Mouse (Mus musculus) lung, postnatal 36 days (tissue): ENCODE data around the gene 1700123O20Rik.

Experiments used
- DNase-seq: peaks from one replicate; pipeline ENCODE4 v3.0.0; 2022; ENCODE audit warnings: mixed read lengths

1700123O20Rik gene

GRCm38 (mm10) chr14:54686063-54686521, at the start of gene 1700123O20Rik:
Gene 1700123O20Rik (plus strand): TSS chr14:54686216.
- peak; percentile 87 for DNase-seq

- DNase-seq: peak; percentile 67
Observed at GRCm38 (mm10) chr14:54636954-54637353, 49.1 kb upstream of the 1700123O20Rik start.

- no peak for DNase-seq
Observed at GRCm38 (mm10) chr14:54638210-54638609, 47.8 kb upstream of the 1700123O20Rik start.

GRCm38 (mm10) chr14:54640121-54640520, 45.9 kb upstream of the 1700123O20Rik start:
- DNase-seq: no peak

DNA sequence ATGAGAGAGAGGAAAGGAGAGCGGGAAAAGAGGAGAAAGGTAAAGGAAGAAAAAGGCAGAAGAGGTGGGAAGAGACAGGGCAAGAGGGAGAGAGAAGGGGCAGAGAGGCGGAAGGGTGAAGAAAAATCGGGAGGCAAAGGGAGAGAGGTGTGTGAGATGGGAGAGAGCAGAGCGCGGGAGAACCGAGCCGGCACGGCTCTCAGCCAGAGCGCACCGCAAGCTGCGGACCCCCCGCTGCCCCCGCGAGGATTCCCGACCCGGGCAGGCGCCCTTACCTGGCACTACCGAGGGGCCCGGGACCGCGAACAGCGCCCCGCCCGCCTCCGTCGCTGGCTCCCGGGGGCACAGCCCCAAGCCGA, 45.1 kb upstream of the 1700123O20Rik start, which contains the start of gene Gm17606:
Gm17606 (plus strand) TSS at position 7 of the 359 bp plus-strand sequence.
- DNase-seq: no peak

GRCm38 (mm10) chr14:54641305-54641969, 44.6 kb upstream of the 1700123O20Rik start, which contains the start of gene Cdh24:
Gene Cdh24 (minus strand): TSS chr14:54641364.
- DNase-seq: peak; percentile 93

- no peak for DNase-seq
Observed at GRCm38 (mm10) chr14:54642224-54642944, 43.6 kb upstream of the 1700123O20Rik start.

GRCm38 (mm10) chr14:54643011-54643410, 43.0 kb upstream of the 1700123O20Rik start:
- no peak for DNase-seq

DNA sequence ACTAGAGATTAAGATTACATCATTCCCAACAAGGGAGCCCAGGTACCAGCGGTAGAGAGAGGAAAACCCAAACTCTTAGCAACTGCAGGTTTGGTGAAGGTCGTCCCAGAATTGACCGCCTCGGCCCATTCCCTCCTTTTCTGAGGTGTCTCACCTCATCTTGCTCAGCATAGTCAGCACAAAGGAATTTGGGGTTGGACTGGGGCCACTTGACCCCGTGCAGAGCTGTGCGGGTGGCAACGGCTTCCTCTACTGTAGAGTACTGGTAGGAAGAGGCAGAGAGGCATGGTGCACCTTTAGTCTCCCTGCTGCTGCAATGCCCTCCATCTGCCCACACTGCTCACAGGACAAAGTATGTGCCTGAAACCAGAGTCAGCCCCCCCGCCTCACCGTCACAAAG, 41.7 kb upstream of the 1700123O20Rik start:
- DNase-seq: no peak

DNA sequence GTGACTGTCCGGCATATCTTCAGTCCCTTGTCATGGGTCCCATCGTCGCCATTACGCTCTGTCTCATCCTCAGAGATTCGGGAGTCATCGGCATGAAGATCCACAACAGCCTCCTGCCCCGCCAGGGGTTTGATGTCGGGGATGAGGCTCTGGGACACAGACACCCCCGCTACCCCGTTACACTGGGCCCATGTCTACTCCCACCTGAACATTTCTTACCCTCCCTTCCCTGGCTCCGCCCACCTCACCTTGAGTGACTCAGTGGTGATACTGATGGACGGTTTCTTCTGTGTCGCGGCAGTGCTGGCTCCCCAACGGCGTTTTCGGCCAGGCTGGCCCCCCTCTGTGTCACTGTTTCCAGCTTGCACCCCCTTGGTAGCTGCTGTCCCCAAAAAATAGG, 39.6 kb upstream of the 1700123O20Rik start:
- DNase-seq: no peak

DNA sequence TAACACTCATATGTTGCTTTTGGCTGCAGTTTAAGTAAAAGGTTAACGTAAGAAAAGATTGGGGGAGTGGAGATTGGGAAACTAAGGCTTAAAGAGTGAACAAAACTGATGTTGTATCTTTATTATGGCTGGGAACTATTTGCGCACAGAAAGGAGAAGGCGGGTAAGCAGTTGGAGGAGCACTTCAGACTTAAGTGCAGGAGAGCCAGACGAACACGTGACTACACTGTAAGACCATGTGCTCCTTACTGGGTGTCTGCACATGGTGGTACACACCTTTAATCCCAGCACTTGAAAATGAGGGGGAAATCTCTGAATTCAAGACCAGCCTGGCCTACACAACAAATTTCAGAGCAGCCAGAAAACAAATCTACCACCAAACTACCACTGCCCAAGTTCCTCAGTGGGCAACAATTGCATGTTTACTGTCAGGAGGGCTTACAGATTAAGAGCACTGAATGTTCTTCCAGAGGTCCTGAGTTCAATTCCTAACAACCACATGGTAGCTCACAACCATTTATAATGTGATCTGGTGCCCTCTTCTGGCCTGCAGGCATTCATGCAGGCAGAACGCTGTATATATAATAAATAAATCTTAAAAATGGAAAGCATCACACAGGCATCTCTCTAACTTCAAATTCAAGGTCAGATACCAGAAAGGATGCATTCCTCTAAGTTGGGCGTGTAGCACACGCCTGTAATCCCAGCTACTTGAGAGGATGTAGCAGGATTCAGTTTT, 38.9 kb upstream of the 1700123O20Rik start:
- DNase-seq: peak; percentile 76

- no peak for DNase-seq
Observed at GRCm38 (mm10) chr14:54647900-54648299, 38.1 kb upstream of the 1700123O20Rik start.

DNA sequence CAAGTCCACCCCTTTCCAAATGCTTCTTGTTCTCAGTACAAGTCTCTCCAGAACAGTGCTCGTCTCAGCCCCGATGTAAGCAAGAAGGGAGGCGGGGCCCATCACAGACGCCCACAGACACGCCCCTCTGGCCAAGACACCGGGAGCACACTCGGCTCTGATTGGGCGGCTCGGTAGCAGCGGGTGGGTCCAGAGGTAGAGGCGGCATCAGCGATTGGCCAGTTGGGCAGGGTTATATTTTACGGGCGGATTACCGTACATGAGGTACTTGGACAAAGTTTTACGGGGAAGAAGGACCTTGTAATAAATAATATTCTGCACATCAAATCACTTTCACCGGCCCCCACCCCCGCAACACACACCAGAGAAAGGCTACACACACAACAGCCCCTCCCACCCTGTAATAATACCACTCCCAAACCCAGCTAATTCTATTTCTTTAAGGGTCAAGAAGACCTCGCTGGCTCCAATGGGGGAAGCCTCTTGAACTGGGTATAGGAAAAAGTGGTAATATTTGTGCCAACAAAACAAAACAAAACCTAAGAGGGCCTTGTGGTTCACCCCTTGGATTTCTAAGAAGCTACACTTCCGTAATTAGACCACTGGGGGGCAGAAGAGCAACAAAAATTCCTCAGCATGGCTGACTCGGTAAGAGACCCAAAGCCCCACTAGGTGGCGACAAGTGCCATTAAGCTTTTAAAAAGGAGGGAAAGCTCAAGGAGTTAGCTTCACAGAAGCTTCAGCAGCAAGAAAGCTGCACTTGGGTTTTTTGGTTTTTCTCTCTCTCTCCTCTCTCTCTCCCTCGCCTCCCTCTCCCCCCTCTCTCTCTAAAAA, 35.2 kb upstream of the 1700123O20Rik start:
- DNase-seq: peak; percentile 94

GRCm38 (mm10) chr14:54651556-54651955, 34.5 kb upstream of the 1700123O20Rik start:
- DNase-seq: no peak

GRCm38 (mm10) chr14:54652787-54653186, 33.2 kb upstream of the 1700123O20Rik start:
- DNase-seq: no peak

DNA sequence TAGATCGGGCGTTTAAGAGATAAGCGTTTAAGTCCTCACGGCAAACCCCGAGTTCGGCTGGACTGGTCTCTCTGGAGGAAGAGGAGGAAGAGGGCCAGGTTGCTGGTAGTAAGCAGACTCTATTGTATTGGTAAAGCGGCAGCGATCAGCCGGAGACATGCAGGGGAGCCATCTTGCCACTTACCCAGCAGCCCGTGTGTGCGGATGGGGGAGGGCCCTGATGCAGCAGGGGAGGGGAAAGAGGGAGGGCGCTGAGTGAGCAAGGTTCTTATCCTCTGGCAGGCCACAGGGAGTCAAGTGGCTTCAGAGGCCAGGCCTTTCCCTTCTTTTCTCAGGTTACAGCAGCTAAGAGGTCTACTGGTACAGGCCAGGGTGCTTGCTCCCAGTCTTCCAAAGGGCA, 32.5 kb upstream of the 1700123O20Rik start:
- DNase-seq: peak; percentile 94

DNA sequence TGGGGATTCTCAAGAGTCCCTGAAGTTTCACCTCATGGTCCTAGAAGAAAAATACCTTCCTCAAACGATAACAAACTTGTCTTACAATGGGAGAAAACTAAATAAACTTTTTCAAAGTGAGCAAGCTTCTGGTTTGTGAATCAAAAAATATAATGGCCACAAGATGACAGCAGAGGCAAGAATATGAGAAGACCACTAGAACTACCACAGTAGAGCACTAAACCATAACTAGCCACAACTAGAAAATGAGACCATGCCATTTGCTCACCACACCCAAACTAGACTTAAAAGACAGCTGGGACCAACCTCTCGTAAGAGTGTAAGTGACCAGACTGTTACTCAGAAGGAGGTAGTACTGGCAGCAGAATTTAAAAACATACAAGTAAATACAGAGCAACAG, 26.0 kb upstream of the 1700123O20Rik start:
- DNase-seq: peak; percentile 66

DNA sequence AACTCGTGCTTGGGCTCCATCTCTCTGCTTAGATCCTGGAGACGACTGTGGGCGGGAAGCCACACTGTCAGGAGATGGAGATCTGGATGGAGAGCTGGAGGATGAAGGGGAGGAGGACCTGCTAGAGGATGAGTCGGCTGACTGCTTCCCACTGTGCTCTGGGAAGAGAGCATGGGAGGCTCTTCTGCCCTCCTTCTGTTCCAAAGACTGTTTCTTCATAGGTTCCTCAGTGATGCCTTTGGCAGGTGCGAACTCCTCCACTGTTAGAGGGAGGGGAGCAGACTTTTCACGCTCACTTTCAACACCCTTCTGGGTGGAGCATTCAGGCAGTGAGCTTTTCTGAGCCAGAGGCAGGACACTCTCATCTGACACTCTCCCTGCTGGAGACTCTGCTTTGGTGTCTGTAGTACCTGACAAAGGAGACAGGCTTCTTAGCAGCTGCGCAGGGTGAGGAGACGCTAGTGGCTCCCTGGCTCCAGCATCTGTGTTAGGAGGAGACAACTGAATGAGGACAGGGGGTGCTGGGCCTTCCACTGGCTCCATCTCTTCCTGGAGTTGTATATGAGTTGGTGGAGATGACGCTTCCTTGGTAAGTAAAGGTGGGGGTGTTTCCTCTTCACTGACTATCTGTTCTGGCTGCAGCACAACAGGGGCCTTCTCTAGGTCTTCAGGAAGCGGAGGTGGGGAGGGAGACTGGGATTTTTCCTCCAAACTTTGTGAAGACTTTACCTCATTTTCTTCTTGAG, 21.4 kb upstream of the 1700123O20Rik start:
- no peak for DNase-seq

DNA sequence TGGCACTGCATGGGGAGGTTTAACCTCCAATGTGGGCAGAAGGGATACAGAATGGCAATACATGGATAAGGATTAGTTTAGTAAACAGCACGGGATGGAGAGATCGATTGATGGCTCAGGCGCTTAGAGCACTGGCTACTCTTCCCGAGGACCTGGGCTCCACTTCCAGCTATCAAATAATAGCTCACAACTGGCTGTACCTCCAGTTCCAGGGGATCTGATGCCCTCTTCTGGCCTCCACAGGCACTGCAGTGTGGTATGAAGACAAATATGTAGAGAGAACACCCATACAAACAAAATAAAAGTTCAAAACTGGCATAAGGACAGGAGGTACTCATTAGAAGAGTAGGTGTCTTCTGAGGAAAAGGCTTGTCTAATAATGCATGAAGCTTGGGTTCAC, 16.6 kb upstream of the 1700123O20Rik start:
- peak; percentile 84 for DNase-seq

DNA sequence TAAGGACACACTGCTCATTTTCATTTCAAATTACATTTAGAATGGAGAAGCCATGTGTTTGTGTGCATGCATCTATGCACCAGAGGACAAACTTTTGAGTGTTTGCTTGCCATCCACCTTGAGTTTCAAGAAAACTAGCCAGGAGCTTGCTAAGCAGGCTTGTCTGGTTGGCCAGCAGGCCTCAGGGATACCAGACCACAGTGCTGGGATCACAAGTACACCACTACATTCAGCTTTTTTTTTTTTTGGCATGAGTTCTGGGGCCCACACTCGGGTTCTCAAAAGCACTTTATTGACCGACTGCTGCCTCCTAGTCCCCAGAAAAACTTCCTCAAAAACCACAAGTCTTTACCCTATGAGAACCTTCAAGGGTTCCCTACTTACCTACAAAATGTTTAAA, 11.7 kb upstream of the 1700123O20Rik start:
- peak; percentile 68 for DNase-seq

DNA sequence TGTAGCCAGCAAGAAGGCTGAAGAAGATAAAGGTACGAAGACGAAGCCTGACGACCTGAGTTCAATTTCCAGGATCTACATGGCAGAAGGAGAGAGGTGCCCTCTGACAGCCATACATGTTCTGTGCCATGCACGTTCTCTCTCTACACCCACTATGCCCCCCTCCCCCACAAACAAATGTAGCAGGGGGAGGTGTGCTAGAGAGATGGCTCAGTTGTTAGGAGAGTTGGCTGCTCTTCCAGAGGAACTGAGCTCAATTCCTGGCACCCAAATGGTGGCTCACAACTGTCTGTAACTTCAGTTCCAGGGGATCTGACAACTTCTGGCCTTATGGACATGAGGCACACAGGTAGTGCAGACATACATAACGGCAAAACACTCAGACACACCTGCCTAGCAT, 9.7 kb upstream of the 1700123O20Rik start:
- no peak for DNase-seq
